Mouse (Mus musculus) embryo, embryonic 10.5 days (tissue): ENCODE results near the gene Nipal3.

Experiments used
- DNase-seq: peaks from one replicate; pipeline ENCODE4 v3.0.0-alpha.2; 2015; ENCODE audit warnings: low spot score

Gene Nipal3

GRCm38 (mm10) chr4:135505794-135506193 is 11.0 kb upstream of the Nipal3 start:
- no peak for DNase-seq

GRCm38 (mm10) chr4:135501587-135501986 is 6.7 kb upstream of the Nipal3 start:
- no peak for DNase-seq

DNA sequence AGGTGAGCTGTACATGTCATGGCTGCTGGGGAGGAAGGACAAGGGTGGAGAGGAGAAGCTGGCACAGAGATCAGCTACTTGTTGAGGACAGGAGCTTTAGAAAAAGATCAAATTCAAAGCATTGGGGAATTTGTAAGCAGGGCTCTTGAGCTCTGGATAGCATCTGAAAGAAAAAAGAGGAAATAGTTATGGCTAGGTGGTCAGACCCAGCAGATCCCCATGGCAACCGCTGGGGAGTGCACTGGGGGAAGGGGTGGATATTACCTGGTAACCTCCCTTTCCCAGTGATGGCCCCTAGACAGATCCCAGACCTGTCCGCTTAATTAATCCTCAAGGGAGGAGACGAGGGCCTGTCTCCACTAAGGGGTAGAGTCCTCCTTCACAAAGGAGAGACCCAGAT is 5.0 kb upstream of the Nipal3 start:
- DNase-seq: no peak

GRCm38 (mm10) chr4:135498136-135498535 is 3.3 kb upstream of the Nipal3 start:
- DNase-seq: no peak

- DNase-seq: peak; percentile 89
Measured at GRCm38 (mm10) chr4:135495810-135496209, 972 bp upstream of the Nipal3 start.

DNA sequence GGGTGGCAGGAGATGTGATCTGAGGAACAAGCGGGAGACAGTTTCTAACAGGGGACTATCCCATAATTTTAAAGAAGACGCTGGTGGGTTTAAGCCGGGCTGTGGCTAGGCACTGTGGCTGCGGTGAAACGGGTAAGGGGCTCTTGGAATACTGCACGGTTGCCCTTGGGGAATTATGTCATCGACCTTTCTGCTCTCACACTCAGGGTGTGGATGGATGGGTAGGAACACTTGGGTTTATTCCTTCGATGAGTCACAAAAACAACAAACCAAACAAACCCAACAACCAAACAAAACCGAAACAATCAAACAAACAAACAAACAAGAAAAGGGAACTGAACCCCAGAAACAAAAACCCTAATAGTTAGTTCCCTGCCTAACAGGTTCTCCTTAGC is 556 bp upstream of the Nipal3 start:
- peak; percentile 29 for DNase-seq

GRCm38 (mm10) chr4:135493691-135494520 is 932 bp downstream of the Nipal3 start:
- peak; percentile 46 for DNase-seq

DNA sequence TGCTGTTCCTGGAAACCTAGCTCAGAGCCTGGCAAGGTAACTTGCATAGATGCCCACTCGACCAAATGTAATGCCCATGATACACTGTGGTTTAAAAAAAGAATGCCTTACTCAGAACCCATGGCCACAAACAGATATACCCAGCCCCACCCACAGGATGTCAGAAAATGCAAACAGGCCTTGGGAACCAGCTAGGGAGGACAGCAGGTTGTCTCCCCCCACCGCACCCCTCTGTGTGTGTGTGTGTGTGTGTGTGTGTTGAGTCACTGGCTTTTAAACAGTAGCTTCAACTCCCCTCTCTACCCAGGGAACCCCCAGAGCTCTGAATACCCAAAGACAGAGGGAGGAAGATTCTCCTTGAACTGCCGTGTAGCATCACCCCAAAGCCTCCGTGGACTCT is 1.6 kb downstream of the Nipal3 start:
- no peak for DNase-seq

GRCm38 (mm10) chr4:135489256-135489655 is 5.6 kb downstream of the Nipal3 start:
- no peak for DNase-seq

- DNase-seq: no peak
Measured at GRCm38 (mm10) chr4:135486352-135486751, 8.5 kb downstream of the Nipal3 start.

GRCm38 (mm10) chr4:135485086-135485485 is 9.8 kb downstream of the Nipal3 start:
- no peak for DNase-seq

DNA sequence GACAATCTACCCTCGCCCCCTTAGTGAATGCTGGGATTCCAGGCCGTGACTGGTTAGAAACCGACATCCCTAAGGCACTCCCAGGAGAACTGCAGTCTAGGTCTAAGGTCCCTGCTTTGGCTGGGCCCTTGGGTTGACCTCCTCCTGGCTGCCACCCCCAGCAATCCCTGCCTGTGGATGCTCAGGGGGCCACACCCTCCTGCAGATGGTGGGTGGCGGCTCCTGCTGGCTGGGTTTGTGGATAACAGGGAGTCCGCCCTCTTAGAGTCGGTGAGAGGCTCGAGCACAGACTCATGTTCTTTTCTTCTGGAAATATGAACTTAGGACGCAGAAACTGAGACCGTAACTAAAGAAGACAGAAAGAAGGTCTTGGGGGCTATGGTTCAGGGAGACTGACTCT is 14.5 kb downstream of the Nipal3 start:
- no peak for DNase-seq

GRCm38 (mm10) chr4:135477851-135478250 is 17.0 kb downstream of the Nipal3 start:
- DNase-seq: no peak

GRCm38 (mm10) chr4:135463406-135463805 is 31.4 kb downstream of the Nipal3 start:
- DNase-seq: no peak

DNA sequence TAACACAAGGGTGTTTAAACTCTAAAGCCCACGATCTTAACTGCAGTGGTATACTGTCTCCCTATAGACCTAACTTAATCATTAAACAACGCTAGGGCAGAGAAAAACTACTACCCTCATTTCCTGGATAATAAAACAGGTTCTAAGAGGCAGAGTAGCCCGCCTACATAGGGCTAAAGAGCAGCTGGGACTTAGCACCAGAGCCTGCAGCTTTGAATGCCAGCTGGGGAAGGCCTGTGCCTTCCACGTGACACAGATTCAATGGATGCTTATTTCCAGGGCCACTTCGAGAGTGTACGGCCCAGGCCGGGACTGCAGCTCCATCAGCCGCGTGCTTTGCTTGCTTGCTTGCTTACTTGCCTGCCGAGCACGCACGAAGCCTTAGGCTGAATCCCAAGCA is 41.3 kb downstream of the Nipal3 start:
- no peak for DNase-seq

- DNase-seq: no peak
Measured at GRCm38 (mm10) chr4:135453164-135453563, 41.7 kb downstream of the Nipal3 start.

DNA sequence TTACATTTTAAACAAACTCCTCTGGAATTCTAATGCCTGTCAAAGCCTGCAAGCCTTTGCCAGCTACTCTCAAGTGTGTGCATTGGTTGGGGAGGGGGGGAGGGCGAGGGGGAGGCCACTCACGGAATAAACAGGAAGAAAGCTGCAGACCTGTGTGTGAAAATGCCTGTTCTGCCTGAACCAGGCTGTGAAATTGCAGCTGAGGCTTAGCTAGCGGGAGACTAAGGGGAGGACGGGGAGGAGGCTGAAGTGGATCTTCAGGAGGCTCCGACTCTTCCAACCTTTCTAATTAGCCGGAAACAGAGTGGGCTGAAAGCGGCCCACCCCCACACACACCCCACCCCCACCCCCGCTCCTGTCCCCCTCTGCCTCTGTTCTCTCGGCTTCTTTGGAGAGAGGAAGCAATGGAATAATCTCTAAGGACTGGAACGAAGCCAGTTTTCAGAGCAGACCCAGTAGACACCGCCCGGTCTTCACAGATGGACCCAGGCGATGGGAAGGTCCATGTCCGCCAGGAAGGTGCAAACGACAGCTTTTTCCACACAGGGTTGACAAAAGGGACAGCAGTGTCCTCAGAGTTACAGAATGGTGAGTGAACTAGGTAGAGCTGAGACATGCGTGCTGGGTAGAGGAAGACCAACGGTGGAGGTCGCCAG is 43.4 kb downstream of the Nipal3 start:
- DNase-seq: peak; percentile 19

- DNase-seq: no peak
Measured at GRCm38 (mm10) chr4:135442473-135442872, 52.4 kb downstream of the Nipal3 start.

DNA sequence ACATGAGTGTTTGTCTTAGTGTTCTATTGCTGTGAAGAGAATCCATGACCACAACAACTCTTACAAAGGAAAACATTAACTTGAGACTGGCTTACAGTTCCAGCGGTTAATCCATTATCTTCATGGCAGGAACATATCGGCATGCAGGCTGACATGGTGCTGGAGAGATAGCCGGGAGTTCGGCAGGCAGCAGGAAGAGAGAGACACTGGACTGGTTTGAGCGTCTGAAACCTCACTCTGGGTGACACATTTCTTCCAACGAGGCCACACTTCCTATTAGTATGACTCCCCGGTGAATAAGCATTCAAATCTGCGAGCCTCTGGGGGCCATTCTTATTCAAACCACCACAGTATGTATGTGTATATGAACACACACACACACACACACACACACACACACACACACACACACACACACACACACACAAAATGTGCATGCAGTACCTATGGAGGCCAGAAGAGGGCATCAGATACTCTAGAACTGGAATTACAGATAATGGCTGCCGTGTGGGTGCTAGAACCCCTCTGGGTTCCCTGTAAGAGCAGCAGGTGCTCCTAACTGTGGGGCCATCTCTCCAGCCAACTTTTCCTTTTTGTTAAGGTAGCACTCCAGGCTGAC is 54.8 kb downstream of the Nipal3 start:
- DNase-seq: peak; percentile 76

- peak; percentile 85 for DNase-seq
Measured at GRCm38 (mm10) chr4:135439188-135439647, 55.6 kb downstream of the Nipal3 start.

DNA sequence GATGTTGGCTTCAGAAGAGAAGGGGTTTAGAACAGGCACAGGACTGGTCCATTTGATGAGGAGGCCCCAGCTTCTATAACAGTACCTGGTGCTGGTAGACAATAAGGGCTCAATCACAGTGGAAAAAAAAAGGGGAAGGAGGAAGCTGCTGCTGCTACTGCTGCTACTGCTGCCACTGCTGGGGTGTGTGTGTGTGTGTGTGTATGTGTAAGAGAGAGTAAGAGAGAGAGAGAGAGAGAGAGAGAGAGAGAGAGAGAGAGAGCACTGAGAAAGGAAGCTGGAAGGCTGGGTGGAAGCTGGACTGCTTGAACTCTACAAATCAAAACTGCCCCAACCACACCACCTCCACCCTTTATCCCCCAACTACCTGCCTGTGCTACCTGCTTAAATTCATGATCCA is 56.9 kb downstream of the Nipal3 start:
- no peak for DNase-seq

DNA sequence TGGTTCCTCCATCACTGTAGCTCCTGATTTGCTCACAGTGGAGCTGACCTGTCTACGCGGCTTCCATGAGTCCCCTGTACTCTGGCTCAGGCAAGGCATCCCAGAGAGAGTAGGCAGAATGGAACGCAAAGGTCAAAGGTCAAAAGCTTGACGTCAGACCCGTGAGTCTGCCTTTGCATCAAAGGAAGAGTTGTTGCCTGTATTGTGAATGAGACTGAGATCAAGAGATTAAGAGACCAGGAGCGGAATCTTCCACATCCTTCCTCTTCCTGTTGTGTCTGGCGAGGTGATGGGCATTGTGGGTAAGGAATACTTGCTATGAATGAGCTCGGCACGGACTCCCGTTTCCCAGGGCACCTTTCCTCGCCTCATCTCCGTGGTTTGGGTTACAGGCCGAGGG is 58.5 kb downstream of the Nipal3 start:
- DNase-seq: peak; percentile 47

GRCm38 (mm10) chr4:135434395-135434789 is 60.4 kb downstream of the Nipal3 start:
- peak; percentile 10 for DNase-seq
